Mouse (Mus musculus) midbrain, embryonic 10.5 days (tissue): ENCODE results near the gene Cfap43. TPM values are rescaled to one million over a fixed set of nuclear protein-coding genes. Genes with fewer than 3 reads are reported as not detected.

ENCODE experiments used
- DNase-seq: peaks from one replicate; pipeline ENCODE4 v3.0.0-alpha.2; 2017; ENCODE audit warnings: low spot score
- H3K27ac ChIP-seq: fragments of 300-500 bp; sonication (generic); replicated peaks from 2 replicates; pipeline ENCODE4 v1.5.1; 2016; ENCODE audit warnings: mild to moderate bottlenecking
- H3K27me3 ChIP-seq: fragments of 300-500 bp; sonication (generic); 2 replicates; pipeline ENCODE4 v1.6.1; 2016; ENCODE audit warnings: low read depth, mild to moderate bottlenecking; ENCODE audit not compliant: poor library complexity, severe bottlenecking
- H3K36me3 ChIP-seq: fragments of 300-500 bp; sonication (generic); 2 replicates; pipeline ENCODE4 v1.6.1; 2016; ENCODE audit warnings: mild to moderate bottlenecking, moderate library complexity
- H3K4me1 ChIP-seq: fragments of 300-500 bp; sonication (generic); 2 replicates; pipeline ENCODE4 v1.6.1; 2016
- H3K4me3 ChIP-seq: fragments of 300-500 bp; sonication (generic); 2 replicates; pipeline ENCODE4 v1.5.1; 2016; ENCODE audit warnings: mild to moderate bottlenecking, moderate library complexity
- H3K9me3 ChIP-seq: fragments of 300-500 bp; sonication (generic); replicated peaks from 2 replicates; pipeline ENCODE4 v1.6.1; 2016; ENCODE audit warnings: mild to moderate bottlenecking
- WGBS: fragments of 180-500 bp; shearing (Covaris S2); methylation state at CpG from one replicate; pipeline ENCODE4 v1.1.7; 2016; 5-methylcytosine and 5-hydroxymethylcytosine counted together
- polyA plus RNA-seq: library from polyadenylated mRNA; unstranded; fragments of >200 nt; fragmentation: Nextera tagmentation; extraction: Ambion mirVana; gene quantifications from 2 replicates; pipeline ENCODE4 v1.2.1, GENCODE M21; 2016

The Cfap43 gene
- polyA plus RNA-seq, 1 experiment from 2014 or later, result 0.06 TPM

GRCm38 (mm10) chr19:47725643-47726140, 193.4 kb downstream of the Cfap43 start:
- no peak for DNase-seq
- H3K9me3 ChIP-seq, result no peaks in the 10 kb centered on the region
- H3K4me3 ChIP-seq, result no peak overlapping the region
- H3K27me3 ChIP-seq, result no peaks in the 10 kb centered on the region
- no peak overlapping the region for H3K27ac ChIP-seq
- WGBS, result 82% methylated on average over 7 of the region's 7 CpGs
- peaks cover 8% of the 10 kb centered on the region for H3K4me1 ChIP-seq
- H3K36me3 ChIP-seq, result no peaks in the 10 kb centered on the region

GRCm38 (mm10) chr19:47724903-47725302, 194.2 kb downstream of the Cfap43 start:
- DNase-seq, result no peak
- Histone ChIP-seq H3K9me3 (no peaks in the 10 kb centered on the region), H3K27ac (no peak overlapping the region), H3K27me3 (no peaks in the 10 kb centered on the region), H3K4me1 (peaks cover under 1% of the 10 kb centered on the region; the same call in 1 of the 2 replicates), H3K36me3 (no peaks in the 10 kb centered on the region), H3K4me3 (no peak overlapping the region)
- WGBS, result 82% methylated on average over 4 of the region's 4 CpGs

- Histone ChIP-seq H3K4me3 (no peak overlapping the region), H3K9me3 (no peaks in the 10 kb centered on the region), H3K36me3 (no peaks in the 10 kb centered on the region), H3K4me1 (no peaks in the 10 kb centered on the region), H3K27me3 (no peaks in the 10 kb centered on the region), H3K27ac (no peak overlapping the region)
- DNase-seq, result no peak
- WGBS, result 84% methylated on average over 6 of the region's 6 CpGs
Measured at GRCm38 (mm10) chr19:47722471-47722870, 196.6 kb downstream of the Cfap43 start.

GRCm38 (mm10) chr19:47719147-47719546, 199.9 kb downstream of the Cfap43 start:
- 89% methylated on average over 3 of the region's 3 CpGs for WGBS
- Histone ChIP-seq H3K27ac (no peak overlapping the region), H3K9me3 (no peaks in the 10 kb centered on the region; the same call in 1 of the 2 replicates), H3K27me3 (no peaks in the 10 kb centered on the region), H3K36me3 (no peaks in the 10 kb centered on the region), H3K4me1 (no peaks in the 10 kb centered on the region), H3K4me3 (no peak overlapping the region)
- DNase-seq, result no peak

- H3K27me3 ChIP-seq, result no peaks in the 10 kb centered on the region
- no peak overlapping the region for H3K27ac ChIP-seq
- 60% methylated on average over 2 of the region's 2 CpGs for WGBS
- DNase-seq, result no peak
- no peak overlapping the region for H3K4me3 ChIP-seq
- H3K4me1 ChIP-seq, result no peaks in the 10 kb centered on the region
- H3K36me3 ChIP-seq, result no peaks in the 10 kb centered on the region
- no peaks in the 10 kb centered on the region; the same call in 1 of the 2 replicates for H3K9me3 ChIP-seq
Measured at GRCm38 (mm10) chr19:47716144-47716543, 202.9 kb downstream of the Cfap43 start.

GRCm38 (mm10) chr19:47713457-47713856, 205.6 kb downstream of the Cfap43 start:
- 92% methylated on average over 9 of the region's 9 CpGs for WGBS
- no peaks in the 10 kb centered on the region; the same call in 1 of the 2 replicates for H3K9me3 ChIP-seq
- H3K27ac ChIP-seq, result no peak overlapping the region
- no peak for DNase-seq
- no peaks in the 10 kb centered on the region for H3K36me3 ChIP-seq
- no peaks in the 10 kb centered on the region for H3K27me3 ChIP-seq
- no peaks in the 10 kb centered on the region for H3K4me1 ChIP-seq
- H3K4me3 ChIP-seq, result no peak overlapping the region

GRCm38 (mm10) chr19:47710376-47710775, 208.7 kb downstream of the Cfap43 start:
- no peaks in the 10 kb centered on the region for H3K4me1 ChIP-seq
- no peak overlapping the region for H3K4me3 ChIP-seq
- DNase-seq, result no peak
- H3K36me3 ChIP-seq, result no peaks in the 10 kb centered on the region
- H3K9me3 ChIP-seq, result no peaks in the 10 kb centered on the region
- 90% methylated on average over 4 of the region's 4 CpGs for WGBS
- no peak overlapping the region for H3K27ac ChIP-seq
- H3K27me3 ChIP-seq, result peaks cover 5% of the 10 kb centered on the region; the same call in 1 of the 2 replicates

- H3K4me3 ChIP-seq, result no peak overlapping the region
- no peaks in the 10 kb centered on the region for H3K36me3 ChIP-seq
- peaks cover 5% of the 10 kb centered on the region; the same call in 1 of the 2 replicates for H3K27me3 ChIP-seq
- DNase-seq, result no peak
- 0 out of 2 replicates have a peak, but pooled peaks cover 3% of the 10 kb centered on the region for H3K9me3 ChIP-seq
- no peak overlapping the region for H3K27ac ChIP-seq
- WGBS, result 91% methylated on average over 8 of the region's 8 CpGs
- peaks cover 8% of the 10 kb centered on the region for H3K4me1 ChIP-seq
Measured at GRCm38 (mm10) chr19:47705772-47706309, 213.2 kb downstream of the Cfap43 start.

GRCm38 (mm10) chr19:47705080-47705771, 213.9 kb downstream of the Cfap43 start:
- 77% methylated on average over 13 of the region's 13 CpGs for WGBS
- no peak for DNase-seq
- no peak overlapping the region for H3K4me3 ChIP-seq
- peaks cover 11% of the 10 kb centered on the region for H3K4me1 ChIP-seq
- peaks cover 5% of the 10 kb centered on the region; the same call in 1 of the 2 replicates for H3K27me3 ChIP-seq
- H3K9me3 ChIP-seq, result 0 out of 2 replicates have a peak, but pooled peaks cover 3% of the 10 kb centered on the region
- H3K27ac ChIP-seq, result no peak overlapping the region
- H3K36me3 ChIP-seq, result no peaks in the 10 kb centered on the region

- Histone ChIP-seq H3K4me3 (no peak overlapping the region), H3K9me3 (0 out of 2 replicates have a peak, but pooled peaks cover 3% of the 10 kb centered on the region), H3K4me1 (peaks cover 11% of the 10 kb centered on the region), H3K36me3 (no peaks in the 10 kb centered on the region), H3K27ac (no peak overlapping the region), H3K27me3 (no peaks in the 10 kb centered on the region; the same call in 1 of the 2 replicates)
- 83% methylated on average over 8 of the region's 8 CpGs for WGBS
- no peak for DNase-seq
Measured at GRCm38 (mm10) chr19:47700509-47700908, 218.6 kb downstream of the Cfap43 start.

GRCm38 (mm10) chr19:47699743-47700142, 219.3 kb downstream of the Cfap43 start:
- Histone ChIP-seq H3K27me3 (peaks cover 6% of the 10 kb centered on the region; the same call in 1 of the 2 replicates), H3K4me1 (peaks cover 11% of the 10 kb centered on the region), H3K27ac (no peak overlapping the region), H3K36me3 (no peaks in the 10 kb centered on the region), H3K9me3 (0 out of 2 replicates have a peak, but pooled peaks cover 3% of the 10 kb centered on the region), H3K4me3 (no peak overlapping the region)
- DNase-seq, result no peak
- 85% methylated on average over 9 of the region's 9 CpGs for WGBS

GRCm38 (mm10) chr19:47698266-47698665, 220.8 kb downstream of the Cfap43 start:
- peaks cover 6% of the 10 kb centered on the region; the same call in 1 of the 2 replicates for H3K27me3 ChIP-seq
- DNase-seq, result no peak
- H3K9me3 ChIP-seq, result 0 out of 2 replicates have a peak, but pooled peaks cover 3% of the 10 kb centered on the region
- 88% methylated on average over 9 of the region's 9 CpGs for WGBS
- no peak overlapping the region for H3K4me3 ChIP-seq
- no peaks in the 10 kb centered on the region for H3K36me3 ChIP-seq
- H3K27ac ChIP-seq, result no peak overlapping the region
- peaks cover 21% of the 10 kb centered on the region for H3K4me1 ChIP-seq

GRCm38 (mm10) chr19:47697067-47697466, 222.0 kb downstream of the Cfap43 start:
- DNase-seq, result no peak
- Histone ChIP-seq H3K36me3 (no peaks in the 10 kb centered on the region), H3K9me3 (0 out of 2 replicates have a peak, but pooled peaks cover under 1% of the 10 kb centered on the region), H3K4me3 (no peak overlapping the region), H3K27me3 (peaks cover 13% of the 10 kb centered on the region), H3K4me1 (peaks cover 26% of the 10 kb centered on the region), H3K27ac (no peak overlapping the region)
- WGBS, result 89% methylated on average over 11 of the region's 11 CpGs
